Mouse (Mus musculus): Measurements from ENCODE around the gene Riox1. TPM values are rescaled to one million over a fixed set of nuclear protein-coding genes. Genes with fewer than 3 reads are reported as not detected.

Riox1 gene
- 79.6 and 80.0 TPM in 2 replicates for polyA plus RNA-seq (2012; ENCODE audit: low replicate concordance)

DNA sequence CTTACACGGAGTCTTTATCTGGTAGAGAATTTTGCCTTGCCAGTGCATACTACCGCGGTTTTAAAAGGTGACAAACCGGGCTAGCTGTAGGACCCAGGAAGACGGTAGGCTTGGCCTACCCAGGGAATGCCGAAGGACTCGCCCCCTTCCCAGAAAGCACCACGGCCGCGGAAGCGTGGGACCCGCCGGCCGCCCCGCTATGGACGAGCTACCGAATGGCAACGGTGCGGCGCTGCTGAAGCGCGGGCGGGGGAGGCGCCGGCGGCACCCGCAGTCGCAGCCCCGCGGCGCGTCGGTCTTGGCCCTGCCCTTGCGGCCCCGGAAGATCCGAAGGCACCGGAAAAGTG is at the start of gene Riox1:
Gene Riox1 (plus strand): TSS at position 116 of the 347 bp plus-strand sequence.

DNA sequence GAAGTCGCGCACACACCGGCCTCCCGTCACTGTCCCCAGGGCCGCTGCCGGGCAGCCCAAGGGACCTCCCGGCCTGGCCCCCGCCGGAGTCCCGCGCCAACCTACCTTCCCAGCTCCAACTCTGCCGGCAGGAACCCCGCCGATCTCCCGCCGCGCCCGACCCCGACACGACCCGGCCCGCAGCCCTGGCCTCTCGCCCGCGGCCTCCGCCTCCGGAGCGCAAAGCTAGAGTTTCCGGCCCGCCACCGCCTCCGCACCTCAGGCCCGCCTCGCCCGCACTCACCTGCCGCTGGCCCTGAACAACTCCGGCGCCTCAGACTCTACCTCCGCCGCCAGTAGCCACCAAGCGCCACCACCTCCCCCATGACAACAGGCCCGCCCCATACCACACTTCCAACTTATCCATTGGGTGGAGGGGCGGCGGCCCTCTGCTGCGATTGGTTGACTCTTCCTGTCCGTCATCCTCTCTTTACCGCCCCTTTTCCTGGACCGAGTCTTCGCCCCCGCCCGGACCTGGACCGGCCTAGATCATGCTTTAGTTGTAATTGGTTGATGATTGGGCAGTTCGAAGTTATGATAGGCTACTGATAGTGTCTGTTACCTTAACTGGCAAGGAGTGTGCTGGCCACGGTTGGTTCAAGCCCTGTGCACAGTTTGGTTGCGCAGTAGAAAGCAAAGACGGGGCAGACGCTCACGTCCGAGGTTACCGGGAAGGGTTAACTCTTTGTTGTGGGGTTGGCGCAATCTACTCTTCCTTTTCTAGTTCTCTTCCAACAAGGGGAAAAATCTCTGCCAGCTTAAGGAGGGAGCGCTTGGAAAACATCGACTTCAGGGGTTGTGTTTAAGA is 28.6 kb upstream of the Riox1 start, which contains the start of gene Numb:
Gene Numb (minus strand): TSS at position 400 of the 847 bp plus-strand sequence.

DNA sequence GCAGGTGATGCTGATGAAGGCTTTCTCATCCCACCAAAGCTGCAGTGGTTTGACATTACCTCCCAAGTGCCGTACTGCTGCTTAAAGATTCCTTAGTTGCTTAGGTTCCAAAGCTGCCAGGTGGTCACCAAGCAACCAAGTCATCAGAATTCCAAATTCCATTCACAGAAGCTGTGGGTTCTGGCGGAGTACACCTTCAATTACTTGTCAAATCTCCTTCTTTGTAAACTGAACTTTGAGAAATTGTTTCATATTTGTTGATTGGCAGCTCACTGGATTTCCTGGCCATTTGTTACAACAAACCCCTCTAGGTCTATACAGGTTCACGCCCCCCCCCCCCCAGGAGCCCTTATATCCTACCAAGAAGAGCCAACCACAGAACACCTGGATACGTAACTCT is 34.3 kb downstream of the Riox1 start, which contains the start of gene Heatr4:
Gene Heatr4 (minus strand): TSS at position 101 of the 400 bp plus-strand sequence.

DNA sequence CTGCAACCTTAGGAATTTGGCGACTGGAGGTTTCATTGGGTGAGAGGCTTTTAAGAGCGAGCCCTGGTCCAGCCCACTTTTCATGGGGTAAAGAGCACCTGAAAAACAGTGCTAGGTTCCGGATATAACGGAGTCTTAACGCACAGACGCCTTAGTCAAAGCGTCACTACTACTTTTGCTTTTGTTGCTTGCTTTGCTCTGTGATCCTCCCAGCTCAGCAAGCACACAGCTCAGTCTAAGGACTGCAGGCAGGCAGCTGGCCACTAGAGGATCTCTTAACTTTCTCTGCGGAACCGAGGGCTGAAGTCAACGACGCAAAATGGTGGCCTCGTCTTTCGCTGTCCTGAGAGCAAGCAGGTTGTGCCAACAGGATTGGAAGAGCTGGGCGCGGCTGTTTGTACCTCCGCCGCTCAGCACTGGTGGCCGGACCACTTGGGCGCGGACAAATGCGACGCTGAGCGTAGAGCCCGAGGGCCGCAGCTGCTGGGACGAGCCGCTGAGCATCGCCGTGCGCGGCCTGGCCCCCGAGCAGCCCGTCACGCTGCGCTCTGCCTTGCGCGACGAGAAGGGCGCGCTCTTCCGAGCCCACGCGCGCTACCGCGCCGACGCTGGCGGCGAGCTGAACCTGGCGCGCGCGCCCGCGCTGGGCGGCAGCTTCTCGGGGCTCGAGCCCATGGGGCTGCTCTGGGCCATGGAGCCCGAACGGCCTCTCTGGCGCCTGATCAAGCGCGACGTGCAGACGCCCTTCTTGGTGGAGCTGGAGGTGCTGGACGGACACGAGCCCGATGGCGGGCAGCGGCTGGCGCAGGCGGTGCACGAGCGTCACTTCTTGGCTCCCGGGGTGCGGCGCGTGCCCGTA is 37.4 kb downstream of the Riox1 start, which contains the start of gene Acot2:
Gene Acot2 (plus strand): TSS at position 279 of the 859 bp plus-strand sequence.

Other genes with a start within 250 kb of the Riox1 start
- 0.42 and 0.46 TPM in 2 replicates for gene Papln, start 187.0 kb upstream of the Riox1 start, polyA plus RNA-seq (2012; ENCODE audit: low replicate concordance)
- 18.7 and 32.0 TPM in 2 replicates for gene Numb, start 28.7 kb upstream of the Riox1 start, polyA plus RNA-seq (2012; ENCODE audit: low replicate concordance)
- gene Heatr4, start 34.2 kb downstream of the Riox1 start, polyA plus RNA-seq (2012; ENCODE audit: low replicate concordance), result not detected in 2 replicates
- 8.2 and 14.4 TPM in 2 replicates for gene Acot2, start 37.3 kb downstream of the Riox1 start, polyA plus RNA-seq (2012; ENCODE audit: low replicate concordance)
- gene Acot1, start 58.9 kb downstream of the Riox1 start, polyA plus RNA-seq (2012; ENCODE audit: low replicate concordance), result 1.5 and 2.1 TPM in 2 replicates
- 0.28 and 0.70 TPM in 2 replicates for gene Acot4, start 87.8 kb downstream of the Riox1 start, polyA plus RNA-seq (2012; ENCODE audit: low replicate concordance)
- gene Gm49366, start 88.3 kb downstream of the Riox1 start, polyA plus RNA-seq (2012; ENCODE audit: low replicate concordance), result not detected in 2 replicates
- gene Acot3, start 101.5 kb downstream of the Riox1 start, polyA plus RNA-seq (2012; ENCODE audit: low replicate concordance), result not detected in 2 replicates
- not detected in 2 replicates for gene Acot5, start 118.7 kb downstream of the Riox1 start, polyA plus RNA-seq (2012; ENCODE audit: low replicate concordance)
- gene Acot6, start 150.0 kb downstream of the Riox1 start, polyA plus RNA-seq (2012; ENCODE audit: low replicate concordance), result 1.6 and 2.9 TPM in 2 replicates
- 0.16 TPM in 1 of 2 replicates, not detected in the other for gene Dnal1, start 163.8 kb downstream of the Riox1 start, polyA plus RNA-seq (2012; ENCODE audit: low replicate concordance)
- 0.57 and 0.73 TPM in 2 replicates for gene Pnma1, start 197.9 kb downstream of the Riox1 start, polyA plus RNA-seq (2012; ENCODE audit: low replicate concordance)

Measured in leukemia stem cell, adult 10-12 weeks (primary cell).